Mouse (Mus musculus) lung, postnatal 10 days (tissue): ENCODE measurements around the gene Slc16a6.

Experiments used
- DNase-seq: peaks from one replicate; pipeline ENCODE4 v3.0.0; 2021

Slc16a6 gene

GRCm38 (mm10) chr11:109485398-109486045 lies 12.1 kb upstream of the Slc16a6 start:
- peak; percentile 37 for DNase-seq

- no peak for DNase-seq
Measured at GRCm38 (mm10) chr11:109480440-109480839, 7.0 kb upstream of the Slc16a6 start.

- no peak for DNase-seq
Measured at GRCm38 (mm10) chr11:109479575-109480285, 6.3 kb upstream of the Slc16a6 start.

GRCm38 (mm10) chr11:109477606-109478380 lies 4.4 kb upstream of the Slc16a6 start:
- no peak for DNase-seq

GRCm38 (mm10) chr11:109476653-109477052 lies 3.3 kb upstream of the Slc16a6 start:
- DNase-seq: no peak

- no peak for DNase-seq
Measured at GRCm38 (mm10) chr11:109476241-109476640, 2.8 kb upstream of the Slc16a6 start.

- no peak for DNase-seq
Measured at GRCm38 (mm10) chr11:109475717-109476116, 2.3 kb upstream of the Slc16a6 start.

- no peak for DNase-seq
Measured at GRCm38 (mm10) chr11:109474836-109475235, 1.4 kb upstream of the Slc16a6 start.

- DNase-seq: no peak
Measured at GRCm38 (mm10) chr11:109474086-109474742, 816 bp upstream of the Slc16a6 start.

- no peak for DNase-seq
Measured at GRCm38 (mm10) chr11:109472821-109473170, 602 bp downstream of the Slc16a6 start.

- peak; percentile 43 for DNase-seq
Measured at GRCm38 (mm10) chr11:109472171-109472691, 1.2 kb downstream of the Slc16a6 start.

GRCm38 (mm10) chr11:109470921-109471861 lies 2.2 kb downstream of the Slc16a6 start:
- no peak for DNase-seq

GRCm38 (mm10) chr11:109470170-109470569 lies 3.2 kb downstream of the Slc16a6 start:
- no peak for DNase-seq

GRCm38 (mm10) chr11:109468133-109468532 lies 5.3 kb downstream of the Slc16a6 start:
- peak; percentile 32 for DNase-seq

- no peak for DNase-seq
Measured at GRCm38 (mm10) chr11:109466987-109467386, 6.4 kb downstream of the Slc16a6 start.

GRCm38 (mm10) chr11:109465068-109465467 lies 8.3 kb downstream of the Slc16a6 start:
- DNase-seq: no peak

GRCm38 (mm10) chr11:109460586-109460985 lies 12.8 kb downstream of the Slc16a6 start:
- no peak for DNase-seq

- DNase-seq: no peak
Measured at GRCm38 (mm10) chr11:109458165-109458564, 15.2 kb downstream of the Slc16a6 start.

- no peak for DNase-seq
Measured at GRCm38 (mm10) chr11:109456261-109456660, 17.1 kb downstream of the Slc16a6 start.

GRCm38 (mm10) chr11:109451169-109451568 lies 22.2 kb downstream of the Slc16a6 start:
- DNase-seq: no peak

GRCm38 (mm10) chr11:109445438-109446035 lies 27.9 kb downstream of the Slc16a6 start:
- DNase-seq: peak; percentile 53
